Mouse (Mus musculus): ENCODE results near the gene Itih4. TPM values are rescaled to one million over a fixed set of nuclear protein-coding genes. Genes with fewer than 3 reads are reported as not detected.

Gene Itih4
- polyA plus RNA-seq, 1 experiment: not detected

DNA sequence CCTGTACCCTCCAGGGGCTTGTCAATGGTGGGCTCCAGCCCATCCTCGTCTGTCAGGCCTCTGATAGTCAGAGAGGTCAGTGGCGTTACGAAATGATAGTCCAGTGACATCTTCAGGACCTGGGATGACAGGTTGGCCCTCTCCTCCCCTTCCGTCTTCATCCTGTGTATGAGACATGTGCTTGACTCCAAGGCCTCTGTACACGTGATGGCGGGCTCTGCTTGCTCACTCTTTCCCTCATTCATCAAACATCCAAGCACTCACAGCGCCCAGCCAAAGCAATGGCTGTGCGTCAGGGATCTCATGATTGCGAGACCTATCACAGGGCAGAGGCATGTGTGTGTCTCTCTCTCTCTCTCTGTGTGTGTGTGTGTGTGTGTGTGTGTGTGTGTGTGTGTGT is 47.1 kb downstream of the Itih4 start:
- H3K36me3 ChIP-seq (ENCODE audit: control insufficient read depth, insufficient read depth, low read length): no peaks in the 10 kb centered on the region
- H3K27me3 ChIP-seq (ENCODE audit: control insufficient read depth, insufficient read depth, low read length): no peaks in the 10 kb centered on the region
- H3K4me1 ChIP-seq (ENCODE audit: control insufficient read depth, insufficient read depth, insufficient read length, low read length): no peaks in the 10 kb centered on the region
- TF ChIP-seq CTCF (IDR thresholded peaks at IDR 0.05; ENCODE audit: extremely low read depth, insufficient read length, insufficient replicate concordance, low read depth, low read length) (no peak), POLR2A (IDR thresholded peaks at IDR 0.05; ENCODE audit: low read depth, low read length) (no peak)
- 83% methylated on average over 9 of the region's 9 CpGs for WGBS
- H3K4me3 ChIP-seq (ENCODE audit: low read depth, low read length): no peak overlapping the region
- H3K27ac ChIP-seq (ENCODE audit: insufficient read depth, low read depth, low read length): no peak overlapping the region

DNA sequence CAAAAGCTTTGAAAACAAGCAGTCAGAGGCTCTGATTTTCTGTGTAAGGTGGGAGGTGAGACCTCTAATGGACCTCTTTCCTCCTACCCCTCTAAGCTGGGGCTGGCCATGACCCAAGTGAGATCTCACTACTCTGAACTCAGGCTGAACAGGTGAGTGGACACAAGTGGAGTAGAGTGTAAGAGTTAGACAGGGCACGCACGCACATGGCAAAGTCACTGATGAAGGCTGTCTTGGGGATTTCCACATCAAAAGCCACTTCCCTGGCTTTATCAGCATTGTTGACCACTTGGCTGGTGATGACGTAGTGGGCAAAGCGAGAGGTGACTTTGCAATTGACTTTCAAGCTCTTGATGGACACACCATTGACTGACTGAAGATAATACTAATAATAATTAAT is 56.0 kb downstream of the Itih4 start:
- Histone ChIP-seq H3K36me3 (ENCODE audit: control insufficient read depth, insufficient read depth, low read length) (no peaks in the 10 kb centered on the region), H3K4me1 (ENCODE audit: control insufficient read depth, insufficient read depth, insufficient read length, low read length) (no peaks in the 10 kb centered on the region), H3K27ac (ENCODE audit: insufficient read depth, low read depth, low read length) (no peak overlapping the region), H3K4me3 (ENCODE audit: low read depth, low read length) (no peak overlapping the region), H3K27me3 (ENCODE audit: control insufficient read depth, insufficient read depth, low read length) (no peaks in the 10 kb centered on the region; the same call in 1 of the 2 replicates)
- 86% methylated on average over 4 of the region's 4 CpGs for WGBS
- TF ChIP-seq CTCF (IDR thresholded peaks at IDR 0.05; ENCODE audit: extremely low read depth, insufficient read length, insufficient replicate concordance, low read depth, low read length): no peak
- TF ChIP-seq POLR2A (IDR thresholded peaks at IDR 0.05; ENCODE audit: low read depth, low read length): no peak

DNA sequence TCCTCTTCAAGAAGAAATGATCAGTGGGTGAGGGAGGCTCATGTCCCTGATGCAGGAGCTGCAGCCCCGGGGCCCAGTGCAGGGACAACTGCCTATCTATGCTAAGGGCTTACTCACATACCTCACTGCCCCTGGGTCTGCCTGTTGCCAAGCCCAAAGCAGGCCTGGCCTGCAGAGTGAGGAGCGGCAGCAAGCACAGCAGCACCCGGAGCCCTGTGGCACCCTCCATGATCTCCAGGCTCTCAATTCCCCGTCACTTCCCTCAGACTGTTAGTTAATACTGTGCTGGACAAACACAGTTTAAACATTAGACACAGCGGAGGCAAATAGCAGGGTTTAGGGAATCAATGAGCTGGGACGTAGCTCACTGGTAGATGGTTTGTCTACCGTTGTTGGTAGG is 56.8 kb downstream of the Itih4 start, which contains the start of gene Itih1:
TSS of gene Itih1 (minus strand) at position 252 of the 400 bp plus-strand sequence.
- TF ChIP-seq CTCF (IDR thresholded peaks at IDR 0.05; ENCODE audit: extremely low read depth, insufficient read length, insufficient replicate concordance, low read depth, low read length) (no peak), POLR2A (IDR thresholded peaks at IDR 0.05; ENCODE audit: low read depth, low read length) (no peak)
- 72% methylated on average over 7 of the region's 7 CpGs for WGBS
- no peaks in the 10 kb centered on the region for H3K36me3 ChIP-seq (ENCODE audit: control insufficient read depth, insufficient read depth, low read length)
- H3K4me3 ChIP-seq (ENCODE audit: low read depth, low read length): no peak within 1 kb of the TSS
- H3K27ac ChIP-seq (ENCODE audit: insufficient read depth, low read depth, low read length): no peak within 1 kb of the TSS
- no peaks in the 10 kb centered on the region; the same call in 1 of the 2 replicates for H3K27me3 ChIP-seq (ENCODE audit: control insufficient read depth, insufficient read depth, low read length)
- no peaks in the 10 kb centered on the region for H3K4me1 ChIP-seq (ENCODE audit: control insufficient read depth, insufficient read depth, insufficient read length, low read length)

DNA sequence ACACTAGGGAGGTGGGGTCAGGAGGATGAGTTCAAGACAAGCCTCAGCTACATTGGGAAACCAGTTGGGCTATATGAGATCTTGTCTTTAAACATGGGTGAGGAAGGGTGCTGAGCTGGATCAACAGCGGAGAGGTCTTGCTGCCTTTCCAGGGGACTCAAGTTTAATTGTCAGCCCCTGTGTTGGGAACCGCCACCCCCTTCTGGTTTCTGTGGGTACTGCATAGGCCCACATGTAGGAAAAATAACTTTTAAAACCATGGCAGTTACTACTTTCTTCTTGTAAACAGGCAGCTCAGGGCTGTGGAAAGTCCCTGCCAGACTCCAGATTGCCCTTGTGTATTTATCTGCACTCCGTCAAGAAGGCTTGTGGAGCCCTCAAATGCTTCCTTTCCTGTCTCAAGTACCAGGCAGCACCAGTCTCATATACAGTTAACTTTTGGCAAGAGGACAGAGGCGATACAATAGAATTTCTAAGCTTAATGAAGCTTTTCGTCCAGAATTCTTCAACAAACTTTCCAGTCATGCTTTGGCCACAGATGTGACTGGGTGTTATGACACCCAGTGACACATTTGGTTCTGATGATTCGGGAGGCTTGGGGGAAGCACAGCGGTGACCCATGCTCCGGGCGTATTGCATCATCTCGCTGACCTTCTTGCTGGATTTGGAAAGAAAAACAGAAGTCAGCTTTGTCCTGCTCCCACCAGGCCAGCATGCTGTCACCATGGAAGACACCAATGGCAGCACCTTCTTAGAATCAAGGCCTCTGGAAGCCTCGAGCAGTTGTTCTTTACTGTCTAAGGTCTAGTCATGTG is 57.8 kb downstream of the Itih4 start:
- no peaks in the 10 kb centered on the region for H3K4me1 ChIP-seq (ENCODE audit: control insufficient read depth, insufficient read depth, insufficient read length, low read length)
- WGBS: 62% methylated on average over 11 of the region's 11 CpGs
- no peak overlapping the region for H3K4me3 ChIP-seq (ENCODE audit: low read depth, low read length)
- H3K27me3 ChIP-seq (ENCODE audit: control insufficient read depth, insufficient read depth, low read length): no peaks in the 10 kb centered on the region; the same call in 1 of the 2 replicates
- H3K27ac ChIP-seq (ENCODE audit: insufficient read depth, low read depth, low read length): no peak overlapping the region
- TF ChIP-seq CTCF (IDR thresholded peaks at IDR 0.05; ENCODE audit: extremely low read depth, insufficient read length, insufficient replicate concordance, low read depth, low read length) (peak; percentile 61; the same call in 1 of the 2 replicates), POLR2A (IDR thresholded peaks at IDR 0.05; ENCODE audit: low read depth, low read length) (no peak)
- H3K36me3 ChIP-seq (ENCODE audit: control insufficient read depth, insufficient read depth, low read length): no peaks in the 10 kb centered on the region

DNA sequence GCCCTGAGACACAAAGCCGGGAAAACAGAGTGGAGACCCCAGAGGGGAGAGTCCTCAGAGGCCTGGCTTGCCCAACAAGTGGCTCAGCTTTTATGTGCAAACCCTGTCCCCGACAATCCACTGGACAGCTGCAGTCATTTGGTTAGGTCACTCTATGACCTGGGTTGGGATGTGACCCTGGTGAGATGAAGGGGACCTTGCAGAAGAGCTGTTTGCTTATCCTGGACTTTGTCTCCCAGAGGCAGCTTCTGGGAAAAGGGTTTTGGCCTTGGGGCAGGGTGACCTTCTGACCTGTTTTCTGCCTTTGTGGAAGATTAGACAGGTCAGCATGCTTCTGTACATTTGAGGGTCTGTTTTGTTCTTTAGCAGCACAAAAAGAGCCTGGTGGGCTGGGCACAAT is 58.5 kb downstream of the Itih4 start:
- TF ChIP-seq CTCF (IDR thresholded peaks at IDR 0.05; ENCODE audit: extremely low read depth, insufficient read length, insufficient replicate concordance, low read depth, low read length) (no peak), POLR2A (IDR thresholded peaks at IDR 0.05; ENCODE audit: low read depth, low read length) (no peak)
- Histone ChIP-seq H3K27ac (ENCODE audit: insufficient read depth, low read depth, low read length) (no peak overlapping the region), H3K4me1 (ENCODE audit: control insufficient read depth, insufficient read depth, insufficient read length, low read length) (no peaks in the 10 kb centered on the region), H3K4me3 (ENCODE audit: low read depth, low read length) (no peak overlapping the region), H3K27me3 (ENCODE audit: control insufficient read depth, insufficient read depth, low read length) (no peaks in the 10 kb centered on the region; the same call in 1 of the 2 replicates), H3K36me3 (ENCODE audit: control insufficient read depth, insufficient read depth, low read length) (no peaks in the 10 kb centered on the region)
- WGBS: 67% methylated on average over 2 of the region's 2 CpGs

DNA sequence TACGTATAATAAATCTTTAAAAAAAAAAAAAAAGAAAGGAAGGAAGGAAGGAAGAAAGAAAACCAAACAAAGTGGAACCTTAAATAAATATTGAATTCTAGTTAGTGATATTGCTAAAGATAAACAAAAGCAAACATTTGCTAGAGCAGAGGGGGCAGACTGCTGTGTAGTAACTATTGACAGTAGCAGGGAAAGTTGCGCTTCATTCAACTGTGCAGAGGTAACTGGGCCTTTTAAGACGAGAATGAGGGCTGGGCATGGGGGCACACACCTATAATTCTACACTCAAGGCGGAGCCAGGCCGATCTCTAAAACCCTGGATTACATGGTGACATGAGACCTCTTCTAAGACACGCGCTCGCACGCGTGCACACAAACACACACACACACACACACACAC is 63.7 kb downstream of the Itih4 start:
- TF ChIP-seq POLR2A (IDR thresholded peaks at IDR 0.05; ENCODE audit: low read depth, low read length) (no peak), CTCF (IDR thresholded peaks at IDR 0.05; ENCODE audit: extremely low read depth, insufficient read length, insufficient replicate concordance, low read depth, low read length) (no peak)
- no peak overlapping the region for H3K27ac ChIP-seq (ENCODE audit: insufficient read depth, low read depth, low read length)
- 89% methylated on average over 10 of the region's 10 CpGs for WGBS

DNA sequence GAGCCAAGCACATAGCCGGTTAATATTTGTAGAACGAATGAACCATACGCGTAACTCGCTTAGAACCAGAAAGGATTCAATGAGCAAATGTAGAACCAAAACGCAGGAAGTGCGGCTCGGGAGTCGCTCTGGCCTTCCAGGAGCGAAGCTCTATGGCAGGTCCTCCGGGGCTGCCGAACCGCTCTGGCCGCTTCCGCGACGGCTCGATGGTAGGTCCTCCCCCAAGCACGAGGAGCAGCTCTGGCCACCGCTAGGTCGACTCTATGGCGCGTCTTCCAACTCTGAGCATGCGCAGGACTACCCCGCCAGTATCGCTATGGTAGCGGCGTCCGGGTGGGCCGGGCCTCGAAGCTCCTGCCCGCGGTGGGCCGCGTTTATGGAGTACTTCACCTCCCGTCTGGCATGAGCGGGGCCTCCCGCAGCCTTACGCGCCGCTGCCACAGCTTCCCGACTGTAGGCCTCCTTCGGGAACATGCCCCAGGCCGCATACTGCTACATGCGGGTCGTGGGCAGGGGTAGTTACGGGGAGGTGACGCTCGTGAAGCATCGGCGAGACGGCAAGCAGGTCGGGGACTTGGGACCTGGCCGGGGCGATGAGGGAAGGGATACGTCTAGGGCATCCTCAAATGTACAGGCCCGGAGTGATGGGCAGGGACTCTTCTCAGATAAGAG is 65.0 kb downstream of the Itih4 start, which contains the start of gene Nek4:
TSS of gene Nek4 (plus strand) at position 224 of the 672 bp plus-strand sequence.
- TF ChIP-seq CTCF (IDR thresholded peaks at IDR 0.05; ENCODE audit: extremely low read depth, insufficient read length, insufficient replicate concordance, low read depth, low read length) (no peak), POLR2A (IDR thresholded peaks at IDR 0.05; ENCODE audit: low read depth, low read length) (peak; percentile 21; the same call in 1 of the 2 replicates)
- H3K4me1 ChIP-seq (ENCODE audit: control insufficient read depth, insufficient read depth, insufficient read length, low read length): peaks cover 5% of the 10 kb centered on the region; the same call in 1 of the 2 replicates
- WGBS: under 1% methylated on average over 57 of the region's 57 CpGs
- peak within 1 kb of the TSS; percentile 93 for H3K4me3 ChIP-seq (ENCODE audit: low read depth, low read length)
- no peaks in the 10 kb centered on the region for H3K36me3 ChIP-seq (ENCODE audit: control insufficient read depth, insufficient read depth, low read length)
- no peak within 1 kb of the TSS; the same call in 1 of the 2 replicates for H3K27ac ChIP-seq (ENCODE audit: insufficient read depth, low read depth, low read length)
- no peaks in the 10 kb centered on the region; the same call in 1 of the 2 replicates for H3K27me3 ChIP-seq (ENCODE audit: control insufficient read depth, insufficient read depth, low read length)

More for the DNA sequence above, 63.7 kb downstream of the Itih4 start:
- Histone ChIP-seq H3K4me1 (ENCODE audit: control insufficient read depth, insufficient read depth, insufficient read length, low read length) (peaks cover 5% of the 10 kb centered on the region; the same call in 1 of the 2 replicates), H3K27me3 (ENCODE audit: control insufficient read depth, insufficient read depth, low read length) (no peaks in the 10 kb centered on the region; the same call in 1 of the 2 replicates), H3K36me3 (ENCODE audit: control insufficient read depth, insufficient read depth, low read length) (no peaks in the 10 kb centered on the region), H3K4me3 (ENCODE audit: low read depth, low read length) (no peak overlapping the region)

Other genes with a start within 250 kb of the Itih4 start
- 3.9 and 5.6 TPM in 2 replicates for gene Rft1, start 232.1 kb upstream of the Itih4 start, polyA plus RNA-seq (2012; rRNA removed)
- gene Sfmbt1, start 171.6 kb upstream of the Itih4 start, polyA plus RNA-seq (2012; rRNA removed): 0.28 and 0.62 TPM in 2 replicates
- gene Tmem110, start 60.9 kb upstream of the Itih4 start, polyA plus RNA-seq (2012; rRNA removed): 7.1 and 11.2 TPM in 2 replicates
- gene Mustn1, start 7.3 kb upstream of the Itih4 start, polyA plus RNA-seq (2012; rRNA removed): 12.9 and 22.9 TPM in 2 replicates
- gene Itih3, start 37.3 kb downstream of the Itih4 start, polyA plus RNA-seq (2012; rRNA removed): 0.11 and 0.49 TPM in 2 replicates
- gene Itih1, start 56.8 kb downstream of the Itih4 start, polyA plus RNA-seq (2012; rRNA removed): not detected in 2 replicates
- 0.63 and 1.3 TPM in 2 replicates for gene Nek4, start 64.9 kb downstream of the Itih4 start, polyA plus RNA-seq (2012; rRNA removed)
- 2.6 and 4.1 TPM in 2 replicates for gene Glt8d1, start 114.9 kb downstream of the Itih4 start, polyA plus RNA-seq (2012; rRNA removed)
- gene Spcs1, start 115.2 kb downstream of the Itih4 start, polyA plus RNA-seq (2012; rRNA removed): 39.4 and 64.5 TPM in 2 replicates
- 3.8 and 6.8 TPM in 2 replicates for gene Pbrm1, start 132.7 kb downstream of the Itih4 start, polyA plus RNA-seq (2012; rRNA removed)
- 3.3 and 5.5 TPM in 2 replicates for gene Gnl3, start 132.7 kb downstream of the Itih4 start, polyA plus RNA-seq (2012; rRNA removed)
- 22.8 and 37.3 TPM in 2 replicates for gene Smim4, start 242.5 kb downstream of the Itih4 start, polyA plus RNA-seq (2012; rRNA removed)
- 9.0 and 13.0 TPM in 2 replicates for gene Nt5dc2, start 244.6 kb downstream of the Itih4 start, polyA plus RNA-seq (2012; rRNA removed)

Data from small intestine, adult 2 months (tissue).